Mouse (Mus musculus) testis, adult 10 weeks (tissue): ENCODE measurements around the gene Exd2. TPM values are rescaled to one million over a fixed set of nuclear protein-coding genes. Genes with fewer than 3 reads are reported as not detected.

Source experiments
- polyA plus RNA-seq: library from polyadenylated mRNA; stranded (reverse); fragments of 350-450 nt; fragmentation: Illumina TruSeq; extraction: RNeasy Lipid Tissue Mini Kit (QIAGEN cat#74804); gene quantifications from one replicate; pipeline ENCODE4 v1.2.3, GENCODE M21; 2014; ENCODE audit warnings: low read depth, low replicate concordance

Gene Exd2
- 38.7 TPM for polyA plus RNA-seq

DNA sequence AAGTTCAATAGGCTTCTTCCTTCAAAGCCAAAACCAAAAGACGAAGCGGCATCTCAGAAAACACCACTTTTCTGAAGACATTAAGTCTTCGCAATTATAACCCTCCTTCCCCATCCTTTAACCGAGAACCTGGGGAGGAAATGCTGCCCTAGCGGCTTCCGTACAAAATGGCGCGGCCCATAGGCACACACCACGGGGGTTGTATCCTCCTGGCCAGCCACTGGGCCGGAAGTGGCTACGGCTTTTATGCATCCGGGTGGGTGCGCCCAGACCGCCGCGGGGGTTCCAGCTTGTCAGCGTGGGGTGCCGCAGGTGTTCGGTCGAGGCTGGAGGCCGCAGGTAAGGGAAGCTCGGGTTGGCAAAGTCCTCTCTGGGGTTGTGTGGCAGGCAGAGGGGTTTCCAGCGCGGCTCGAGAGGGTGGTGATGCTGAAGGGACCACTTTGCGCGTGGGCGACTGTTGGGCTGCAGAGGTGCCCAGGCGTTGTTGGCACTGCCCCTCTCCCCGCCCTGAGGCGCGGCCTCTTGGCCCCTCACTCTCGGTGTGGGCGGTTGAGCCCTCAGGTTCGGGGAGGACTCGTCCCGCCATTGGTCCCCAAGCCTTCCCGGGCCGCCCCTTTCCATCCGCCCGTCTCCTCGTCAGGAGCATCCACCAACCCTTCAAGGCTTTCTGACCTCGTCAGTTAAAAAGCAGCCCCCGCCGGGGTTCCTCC lies at the start of gene Exd2:
TSS of gene Exd2 (plus strand) at position 154 of the 710 bp plus-strand sequence.

DNA sequence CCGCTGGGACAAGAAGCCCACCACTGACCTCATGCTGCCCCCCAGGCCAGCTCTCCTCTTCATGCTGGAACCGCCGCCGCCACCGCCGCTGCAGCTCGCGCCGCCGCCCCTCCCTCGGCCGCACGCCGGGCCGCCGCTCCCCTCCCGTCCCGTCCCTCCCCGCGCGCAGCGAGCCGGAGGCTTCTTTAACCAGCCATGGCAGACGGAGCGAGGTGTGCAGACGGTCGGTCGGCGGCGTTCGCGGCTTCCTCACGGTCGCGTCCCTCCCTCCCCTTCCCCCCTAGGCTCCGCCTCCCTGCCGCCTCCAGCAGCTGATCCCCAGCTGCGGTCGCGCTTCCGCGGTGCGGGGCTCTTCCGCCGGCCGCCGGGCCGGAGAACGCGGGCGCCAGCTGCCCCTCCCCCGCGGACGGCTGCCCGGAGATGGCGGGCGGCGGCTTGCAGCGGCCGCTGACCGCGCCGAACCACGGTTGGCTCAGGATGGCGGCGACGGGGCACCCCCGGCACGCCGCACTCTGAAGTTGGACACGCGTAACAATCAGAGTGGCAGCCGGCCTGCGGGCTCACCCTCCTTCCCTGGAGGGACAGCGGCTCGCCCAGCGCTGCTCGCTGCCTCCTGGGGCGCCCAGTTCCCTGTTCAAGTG lies 26.4 kb upstream of the Exd2 start, which contains the start of gene Dcaf5:
TSS of gene Dcaf5 (minus strand) at position 266 of the 641 bp plus-strand sequence.

DNA sequence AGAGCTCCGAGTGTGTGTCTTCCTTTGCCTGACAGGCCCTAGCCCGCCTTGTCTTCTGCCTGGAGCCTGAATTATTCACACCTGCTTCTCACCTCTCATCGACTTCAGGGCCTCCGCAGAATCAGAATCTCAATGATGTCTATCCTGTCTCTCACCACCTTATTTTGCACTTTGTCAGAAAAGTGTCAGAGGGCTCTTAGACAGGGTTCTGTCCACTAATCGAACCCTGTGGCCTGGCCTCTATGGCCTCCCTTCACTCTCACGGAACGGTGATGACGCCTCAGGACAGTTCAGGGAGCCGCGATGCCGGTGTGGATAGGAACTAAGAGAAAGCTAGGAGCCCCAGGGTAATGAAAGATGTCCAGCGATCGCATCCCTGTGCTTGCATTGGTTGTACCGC lies 55.1 kb downstream of the Exd2 start, which contains the start of gene Galnt16:
TSS of gene Galnt16 (plus strand) at position 301 of the 400 bp plus-strand sequence.

Other genes starting within 250 kb of the Exd2 start
- gene Actn1, start 202.7 kb upstream of the Exd2 start, polyA plus RNA-seq = 3.9 TPM
- gene Dcaf5, start 26.5 kb upstream of the Exd2 start, polyA plus RNA-seq = 125 TPM
- gene Galnt16, start 55.2 kb downstream of the Exd2 start, polyA plus RNA-seq = 0.56 TPM
- 12.2 TPM for gene Slc39a9, start 180.8 kb downstream of the Exd2 start, polyA plus RNA-seq
- 90.8 TPM for gene Erh, start 181.2 kb downstream of the Exd2 start, polyA plus RNA-seq
- gene Plekhd1, start 229.5 kb downstream of the Exd2 start, polyA plus RNA-seq = 2.2 TPM